Comparison of ENCODE assay signal across 8 mouse cellular contexts in the genomic region with DNA sequence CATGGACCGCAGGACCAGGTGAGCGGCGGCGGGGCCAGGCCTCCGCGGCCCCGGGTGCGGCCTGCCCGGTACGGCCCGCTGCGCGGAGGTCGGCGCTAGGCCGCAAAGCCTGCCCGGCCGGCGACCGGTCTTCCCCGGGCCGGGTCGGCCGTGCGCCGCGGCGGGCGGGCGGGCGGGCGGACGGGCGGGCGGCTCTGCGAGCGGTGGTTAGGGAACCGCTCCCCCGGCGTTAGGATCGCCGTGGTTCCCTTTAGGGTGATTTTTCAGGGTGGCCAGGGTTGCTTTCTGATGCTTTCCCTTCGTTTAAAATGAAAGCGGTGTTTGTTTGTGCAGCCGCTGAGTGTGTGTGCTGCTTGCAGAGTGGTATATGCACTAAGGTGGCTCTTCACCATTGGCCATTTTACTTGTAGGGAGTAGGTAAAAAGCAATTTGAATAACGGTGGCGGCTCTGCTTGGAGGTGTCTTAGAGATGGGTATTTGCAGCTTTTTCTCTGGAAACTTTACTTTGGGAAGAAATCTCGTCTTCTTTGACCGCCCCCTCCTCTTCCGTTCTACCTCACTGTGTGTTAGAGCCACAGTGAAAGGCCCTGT. TPM values are rescaled to one million over a fixed set of nuclear protein-coding genes. Genes with fewer than 3 reads are reported as not detected.
A peak's percentile ranks its signal among the peaks of the same experiment; 100 is the strongest.
DNase-seq lines count a peak whose midpoint lies in the region; ATAC-seq and TF ChIP-seq lines count a peak whose summit lies in the region.

No protein-coding gene starts in this region.

- peaks cover 15% of the 10 kb centered on the region for H3K4me1 ChIP-seq in heart, adult 2 months (ENCODE audit: control insufficient read depth, insufficient read depth, low read length)
- H3K4me1 ChIP-seq in liver, postnatal 0 days (ENCODE audit: insufficient read depth): peaks cover 18% of the 10 kb centered on the region
- peaks cover 10% of the 10 kb centered on the region for H3K4me1 ChIP-seq in neural tube, embryonic 15.5 days

- H3K79me2 ChIP-seq in heart, adult 2 months (replicated peaks; ENCODE audit: control insufficient read depth, insufficient read depth, low read length): no peaks in the 10 kb centered on the region; the same call in 1 of the 2 replicates

- peak overlapping the region; percentile 99 for H3K9ac ChIP-seq in heart, adult 2 months (ENCODE audit: low read depth, low read length)
- peak overlapping the region; percentile 94 for H3K9ac ChIP-seq in liver, postnatal 0 days (replicated peaks)
- peak overlapping the region; percentile 86 for H3K9ac ChIP-seq in neural tube, embryonic 15.5 days (replicated peaks)

- peak overlapping the region; percentile 84 for H3K4me3 ChIP-seq in heart, adult 2 months
- peak overlapping the region; percentile 80 for H3K4me3 ChIP-seq in liver, postnatal 0 days (ENCODE audit: low read depth, low read length)
- peak overlapping the region; percentile 82 for H3K4me3 ChIP-seq in neural tube, embryonic 15.5 days (replicated peaks)

- no peak for TF ChIP-seq POLR2A in heart, adult 2 months (IDR thresholded peaks at IDR 0.05; ENCODE audit: insufficient read depth, low read depth, low read length)

- peak; percentile 86 for ATAC-seq in liver, postnatal 0 days
- peak; percentile 89 for ATAC-seq in neural tube, embryonic 15.5 days (ENCODE audit: low FRiP score)

- peaks cover 24% of the 10 kb centered on the region for H3K36me3 ChIP-seq in heart, adult 2 months (ENCODE audit: control insufficient read depth, insufficient read depth, low read length)
- H3K36me3 ChIP-seq in liver, postnatal 0 days (replicated peaks; ENCODE audit: insufficient read depth, low read length): peaks cover 6% of the 10 kb centered on the region
- H3K36me3 ChIP-seq in neural tube, embryonic 15.5 days: no peaks in the 10 kb centered on the region

- H3K9me3 ChIP-seq in liver, postnatal 0 days (ENCODE audit: low read length): no peaks in the 10 kb centered on the region
- no peaks in the 10 kb centered on the region for H3K9me3 ChIP-seq in neural tube, embryonic 15.5 days (replicated peaks)

- intact Hi-C loops in heart, adult 2 months (cut with DNase I): loop anchor here (2.0 to 5.0 kb wide), 5 partner anchors 19 to 193 kb away; no protein-coding TSS in a partner anchor

- TF ChIP-seq EP300 in heart, adult 2 months (IDR thresholded peaks at IDR 0.05; ENCODE audit: insufficient read depth, low read depth, low read length): no peak
- no peak for TF ChIP-seq EP300 in liver, postnatal 0 days (IDR thresholded peaks at IDR 0.05; ENCODE audit: low read depth)

- peak overlapping the region; percentile 63 for H3K4me2 ChIP-seq in liver, postnatal 0 days (ENCODE audit: low read depth, low read length)
- H3K4me2 ChIP-seq in neural tube, embryonic 15.5 days: peak overlapping the region; percentile 73

- peak; percentile 60 to 71 for DNase-seq in B cell, adult 2 months
- peak; percentile 61 for DNase-seq in Muller cell, postnatal 12 days (ENCODE audit: inconsistent ontology term)
- DNase-seq in embryo, embryonic 11.5 days (ENCODE audit: low read depth, low spot score): peak; percentile 17
- DNase-seq in heart, adult 2 months: peak in 1 of 2 experiments; percentile 81
- DNase-seq in kidney, adult 9 months: peak; percentile 45
- peak; percentile 58 for DNase-seq in liver, postnatal 0 days
- DNase-seq in thymus, postnatal 25 days: peak; percentile 46

- H3K27ac ChIP-seq in heart, adult 2 months: peak overlapping the region; percentile 79
- peak overlapping the region; percentile 98 for H3K27ac ChIP-seq in liver, postnatal 0 days (ENCODE audit: low read depth)
- peak overlapping the region; percentile 90 for H3K27ac ChIP-seq in neural tube, embryonic 15.5 days (replicated peaks)

- no peak for TF ChIP-seq CTCF in heart, adult 2 months (IDR thresholded peaks at IDR 0.05)
- no peak for TF ChIP-seq CTCF in liver, postnatal 0 days (IDR thresholded peaks at IDR 0.05; ENCODE audit: low read depth)

- WGBS in heart, adult 2 months: 0% methylated on average over 36 of the region's 50 CpGs
- WGBS in liver, postnatal 0 days (ENCODE audit: insufficient replicate concordance): under 1% methylated on average over 29 of the region's 50 CpGs
- whole genome bisulfite sequencing in neural tube, embryonic 15.5 days: under 1% methylated on average over 26 of the region's 50 CpGs

- no peaks in the 10 kb centered on the region for H3K27me3 ChIP-seq in heart, adult 2 months (ENCODE audit: control insufficient read depth, insufficient read depth, low read length)
- no peaks in the 10 kb centered on the region for H3K27me3 ChIP-seq in liver, postnatal 0 days (ENCODE audit: insufficient read depth, low read length)
- no peaks in the 10 kb centered on the region for H3K27me3 ChIP-seq in neural tube, embryonic 15.5 days (replicated peaks)

RNA-seq across cellular contexts. Expression of a gene that starts 0.7 kb away (rescaled TPM):
- 10 to 100 TPM; 22.3 to 23.7 TPM for total RNA-seq in heart, adult 2 months (2021)
- 6.4 and 17.1 TPM in 2 replicates for polyA plus RNA-seq in heart, adult 2 months (2012; rRNA removed)
- 6.5 and 8.4 TPM in 2 replicates for polyA plus RNA-seq in liver, postnatal 0 days (2015; fragmentation: Nextera tagmentation; extraction: Ambion mirVana)
- 9.1 and 9.7 TPM in 2 replicates for polyA plus RNA-seq in neural tube, embryonic 15.5 days (2015; fragmentation: Nextera tagmentation; extraction: Ambion mirVana)
